Mouse (Mus musculus) E14TG2a.4 (cell line): ENCODE measurements around the gene Dennd2a.

Experiments
- CTCF ChIP-seq: conservative IDR thresholded peaks from 2 replicates; pipeline ENCODE4 v1.5.1; 2014; ENCODE audit warnings: low read length
- POU5F1 ChIP-seq: IDR thresholded peaks from 2 replicates; pipeline ENCODE4 v1.6.1; 2014; ENCODE audit warnings: low read length, borderline replicate concordance

GRCm38 (mm10) chr6:39522425-39522824 lies 35.2 kb downstream of the Dennd2a start:
- TF ChIP-seq CTCF (no peak), POU5F1 (no peak)
